Mouse (Mus musculus) spleen, adult 2 months (tissue): Measurements from ENCODE around the gene Zfp87.

Experiments used
- CTCF ChIP-seq: fragments of 200-500 bp; IDR thresholded peaks from 2 replicates; pipeline ENCODE4 v1.5.1; 2011; ENCODE audit warnings: mild to moderate bottlenecking, inconsistent platforms; ENCODE audit not compliant: insufficient read depth, insufficient read length, insufficient replicate concordance; ENCODE audit errors: extremely low read depth
- POLR2A ChIP-seq: fragments of 200-500 bp; IDR thresholded peaks from 2 replicates; pipeline ENCODE4 v1.6.1; 2011; ENCODE audit warnings: low read depth, low read length, inconsistent platforms

GRCm38 (mm10) chr13:67500084-67500719 is 25.8 kb downstream of the Zfp87 start, which contains the start of gene Zfp58:
- no peak for TF ChIP-seq CTCF
- TF ChIP-seq POLR2A = no peak; the same call in 1 of the 2 replicates
